In genomic region chr5:100231574-100231973, GRCm38 (mm10) we compare ENCODE assay signal across 20 mouse cellular contexts.
A peak's percentile ranks its signal among the peaks of the same experiment; 100 is the strongest.
DNase-seq lines count a peak whose midpoint lies in the region; ATAC-seq and TF ChIP-seq lines count a peak whose summit lies in the region.
"Had no signal": no experiment of that assay in that cellular context is flagged by ENCODE, and none has a peak within 500 bp of the region (broad histone marks: within the 10 kb centered on the region; RNA-seq: fewer than 3 reads in every experiment).

No protein-coding gene starts in this region.

- TF ChIP-seq CTCF in heart, adult 2 months (IDR thresholded peaks at IDR 0.05) = no peak
- TF ChIP-seq CTCF in bone marrow, adult 2 months (IDR thresholded peaks at IDR 0.05; ENCODE audit: control insufficient read depth, insufficient read depth, low read length) = no peak
- TF ChIP-seq CTCF in lung, postnatal 0 days (IDR thresholded peaks at IDR 0.05) = no peak

- intact Hi-C loops in heart, adult 2 months (cut with DNase I) = no loop called here

- no peak overlapping the region for H3K4me2 ChIP-seq in midbrain, embryonic 14.5 days (ENCODE audit: low read length)
- no peak overlapping the region for H3K4me2 ChIP-seq in midbrain, embryonic 11.5 days
- no peak overlapping the region for H3K4me2 ChIP-seq in lung, postnatal 0 days (replicated peaks; ENCODE audit: low read depth, low read length)
- H3K4me2 ChIP-seq: embryonic facial prominence, embryonic 13.5 days; forebrain, embryonic 12.5 days; heart, embryonic 12.5 days had no signal

- H3K9me3 ChIP-seq in midbrain, embryonic 14.5 days (ENCODE audit: control insufficient read depth, low read length) = no peaks in the 10 kb centered on the region
- no peaks in the 10 kb centered on the region for H3K9me3 ChIP-seq in midbrain, embryonic 11.5 days (ENCODE audit: control insufficient read depth, low read length)
- H3K9me3 ChIP-seq in lung, postnatal 0 days (ENCODE audit: low read length) = no peaks in the 10 kb centered on the region
- H3K9me3 ChIP-seq: embryonic facial prominence, embryonic 13.5 days; forebrain, embryonic 12.5 days; heart, embryonic 12.5 days had no signal

- DNase-seq in heart, adult 11 months = peak; percentile 59
- DNase-seq in heart, adult 2 months = no peak
- peak; percentile 45 for DNase-seq in midbrain, embryonic 14.5 days
- no peak for DNase-seq in midbrain, embryonic 11.5 days (ENCODE audit: low spot score, missing footprints)
- no peak for DNase-seq in ovary, postnatal 14 days (ENCODE audit: low spot score)
- DNase-seq in lung, postnatal 0 days (ENCODE audit: low spot score) = no peak
- DNase-seq: adrenal gland, postnatal 10 days; B cell, adult 2 months; cerebellum, adult 18-20 months; cerebellum, adult 9-11 months; cerebellum, postnatal 36 days; gastrocnemius, postnatal 10 days had no signal

- H3K36me3 ChIP-seq in heart, adult 2 months (ENCODE audit: control insufficient read depth, insufficient read depth, low read length) = no peaks in the 10 kb centered on the region
- H3K36me3 ChIP-seq in midbrain, embryonic 14.5 days (ENCODE audit: control insufficient read depth, insufficient read depth, low read length) = no peaks in the 10 kb centered on the region
- no peaks in the 10 kb centered on the region for H3K36me3 ChIP-seq in midbrain, embryonic 11.5 days (ENCODE audit: control insufficient read depth, insufficient read depth, low read length)
- no peaks in the 10 kb centered on the region for H3K36me3 ChIP-seq in lung, postnatal 0 days (ENCODE audit: insufficient read depth, low read length)
- H3K36me3 ChIP-seq: embryonic facial prominence, embryonic 13.5 days; forebrain, embryonic 12.5 days; G1E; heart, embryonic 12.5 days had no signal

- H3K27me3 ChIP-seq in heart, adult 2 months (ENCODE audit: control insufficient read depth, insufficient read depth, low read length) = no peaks in the 10 kb centered on the region
- no peaks in the 10 kb centered on the region for H3K27me3 ChIP-seq in midbrain, embryonic 14.5 days (ENCODE audit: control insufficient read depth, insufficient read depth, low read length)
- H3K27me3 ChIP-seq in midbrain, embryonic 11.5 days (ENCODE audit: control insufficient read depth, insufficient read depth, low read length) = no peaks in the 10 kb centered on the region
- H3K27me3 ChIP-seq in lung, postnatal 0 days (replicated peaks; ENCODE audit: insufficient read depth, low read length) = no peaks in the 10 kb centered on the region
- H3K27me3 ChIP-seq: forebrain, embryonic 12.5 days; heart, embryonic 12.5 days had no signal

- no peak overlapping the region for H3K9ac ChIP-seq in heart, adult 2 months (ENCODE audit: low read depth, low read length)
- no peak overlapping the region for H3K9ac ChIP-seq in midbrain, embryonic 14.5 days (replicated peaks; ENCODE audit: low read length)
- H3K9ac ChIP-seq in midbrain, embryonic 11.5 days (ENCODE audit: low read length) = no peak overlapping the region
- H3K9ac ChIP-seq in lung, postnatal 0 days (replicated peaks; ENCODE audit: low read depth) = no peak overlapping the region
- H3K9ac ChIP-seq: embryonic facial prominence, embryonic 13.5 days; forebrain, embryonic 12.5 days; heart, embryonic 12.5 days had no signal

- H3K27ac ChIP-seq in heart, adult 2 months = no peak overlapping the region
- H3K27ac ChIP-seq in midbrain, embryonic 14.5 days (replicated peaks; ENCODE audit: low read depth, low read length) = no peak overlapping the region
- H3K27ac ChIP-seq in midbrain, embryonic 11.5 days (ENCODE audit: low read depth, low read length) = no peak overlapping the region
- H3K27ac ChIP-seq in bone marrow, adult 2 months (ENCODE audit: control insufficient read depth, insufficient read depth, low read depth, low read length, poor library complexity) = 0 out of 2 replicates have a peak overlapping the region, but pooled peaks have one; percentile 42
- H3K27ac ChIP-seq in lung, postnatal 0 days (ENCODE audit: low read length) = no peak overlapping the region
- H3K27ac ChIP-seq: embryonic facial prominence, embryonic 13.5 days; forebrain, embryonic 12.5 days had no signal

- no peak for TF ChIP-seq POLR2A in heart, adult 2 months (IDR thresholded peaks at IDR 0.05; ENCODE audit: insufficient read depth, low read depth, low read length)
- TF ChIP-seq POLR2A in bone marrow, adult 2 months (IDR thresholded peaks at IDR 0.05; ENCODE audit: borderline replicate concordance, control insufficient read depth, low read depth, low read length) = no peak

- no peak for ATAC-seq in midbrain, embryonic 14.5 days (ENCODE audit: low FRiP score, low TSS enrichment)
- no peak for ATAC-seq in midbrain, embryonic 11.5 days (ENCODE audit: low FRiP score)
- ATAC-seq in megakaryocyte, adult 5-6 weeks (ENCODE audit: poor library complexity, severe bottlenecking) = 0 out of 2 replicates have a peak, but pooled peaks have one; percentile 33
- no peak for ATAC-seq in lung, postnatal 0 days
- ATAC-seq: CD4-positive, CD25-positive, alpha-beta regulatory T cell, adult 4 months; forebrain, embryonic 16.5 days had no signal

- no peak for TF ChIP-seq EP300 in heart, adult 2 months (IDR thresholded peaks at IDR 0.05; ENCODE audit: insufficient read depth, low read depth, low read length)
- TF ChIP-seq EP300 in lung, postnatal 0 days (IDR thresholded peaks at IDR 0.05) = no peak

- H3K4me1 ChIP-seq in heart, adult 2 months (ENCODE audit: control insufficient read depth, insufficient read depth, low read length) = no peaks in the 10 kb centered on the region
- H3K4me1 ChIP-seq in midbrain, embryonic 14.5 days (ENCODE audit: control insufficient read depth, insufficient read depth, low read length) = no peaks in the 10 kb centered on the region
- H3K4me1 ChIP-seq in midbrain, embryonic 11.5 days (ENCODE audit: control insufficient read depth, insufficient read depth, low read length) = no peaks in the 10 kb centered on the region; the same call in 1 of the 2 replicates
- H3K4me1 ChIP-seq in bone marrow, adult 2 months (ENCODE audit: control insufficient read depth, insufficient read depth, low read length) = no peaks in the 10 kb centered on the region; the same call in 1 of the 2 replicates
- no peaks in the 10 kb centered on the region for H3K4me1 ChIP-seq in lung, postnatal 0 days (ENCODE audit: insufficient read depth, low read depth, low read length)
- H3K4me1 ChIP-seq: heart, embryonic 12.5 days had no signal

- WGBS in heart, adult 2 months = 84% methylated on average over 11 of the region's 11 CpGs
- WGBS in midbrain, embryonic 14.5 days = 36% methylated on average over 11 of the region's 11 CpGs
- 70% methylated on average over 11 of the region's 11 CpGs for WGBS in midbrain, embryonic 11.5 days
- 66% methylated on average over 11 of the region's 11 CpGs for WGBS in bone marrow, adult 2 months
- 53% methylated on average over 11 of the region's 11 CpGs for WGBS in lung, postnatal 0 days

- H3K4me3 ChIP-seq in heart, adult 2 months = no peak overlapping the region
- H3K4me3 ChIP-seq in midbrain, embryonic 14.5 days (replicated peaks; ENCODE audit: low read depth, low read length) = no peak overlapping the region
- no peak overlapping the region for H3K4me3 ChIP-seq in midbrain, embryonic 11.5 days (ENCODE audit: low read depth, low read length)
- no peak overlapping the region for H3K4me3 ChIP-seq in bone marrow, adult 2 months (replicated peaks; ENCODE audit: control insufficient read depth, low read depth, low read length)
- no peak overlapping the region for H3K4me3 ChIP-seq in lung, postnatal 0 days (ENCODE audit: low read depth, low read length)
- H3K4me3 ChIP-seq: embryonic facial prominence, embryonic 13.5 days; forebrain, embryonic 12.5 days; heart, embryonic 12.5 days had no signal

- no peaks in the 10 kb centered on the region for H3K79me2 ChIP-seq in heart, adult 2 months (replicated peaks; ENCODE audit: control insufficient read depth, insufficient read depth, low read length)

Comparison
In these comparisons a context has a peak if more than half of its experiments do, and no peak if none do; other contexts are left out.
1. DNase-seq: peak in heart, adult 11 months (single experiment) and midbrain, embryonic 14.5 days (single experiment); none in heart, adult 2 months (0 of 2), midbrain, embryonic 11.5 days (single experiment), ovary, postnatal 14 days (single experiment) and lung, postnatal 0 days (single experiment).